Mouse (Mus musculus) cerebellum, postnatal 4 days (tissue): ENCODE data around the gene Hinfp.
"Not testable (repeated sequence)": the region's sequence is repeated elsewhere in the genome, so short reads cannot be mapped to it uniquely, and the experiment has no call there.

ENCODE experiments used
- DNase-seq, 2 experiments: peaks; one replicate each; pipeline ENCODE4 v3.0.0; 2022; ENCODE audit warnings: low spot score in 2 of 2, mixed read lengths in 1 of 2

Gene Hinfp

GRCm38 (mm10) chr9:44305466-44306079 lies at the start of gene Hinfp:
Hinfp (minus strand) TSS chr9:44305671.
- peak; percentile 86 to 96 for DNase-seq

- DNase-seq = no peak
Observed at GRCm38 (mm10) chr9:44353142-44353541, 47.7 kb upstream of the Hinfp start.

- DNase-seq = no peak
Observed at GRCm38 (mm10) chr9:44352337-44352736, 46.9 kb upstream of the Hinfp start.

- DNase-seq = no peak
Observed at GRCm38 (mm10) chr9:44351396-44351795, 45.9 kb upstream of the Hinfp start.

GRCm38 (mm10) chr9:44348546-44348945 lies 43.1 kb upstream of the Hinfp start:
- no peak for DNase-seq

- no peak for DNase-seq
Observed at GRCm38 (mm10) chr9:44347621-44348020, 42.1 kb upstream of the Hinfp start.

GRCm38 (mm10) chr9:44347166-44347565 lies 41.7 kb upstream of the Hinfp start:
- DNase-seq = no peak

- no peak for DNase-seq
Observed at GRCm38 (mm10) chr9:44345570-44346433, 40.3 kb upstream of the Hinfp start.

GRCm38 (mm10) chr9:44343781-44344421 lies 38.4 kb upstream of the Hinfp start, which contains the start of gene Hmbs:
Hmbs (minus strand) TSS chr9:44344228.
- DNase-seq = peak; percentile 61 to 82

- DNase-seq = no peak
Observed at GRCm38 (mm10) chr9:44343290-44343689, 37.8 kb upstream of the Hinfp start.

GRCm38 (mm10) chr9:44342605-44343004 lies 37.1 kb upstream of the Hinfp start:
- DNase-seq = no peak

GRCm38 (mm10) chr9:44342173-44342572 lies 36.7 kb upstream of the Hinfp start:
- no peak for DNase-seq

- DNase-seq = no peak
Observed at GRCm38 (mm10) chr9:44341487-44341886, 36.0 kb upstream of the Hinfp start.

- DNase-seq = no peak
Observed at GRCm38 (mm10) chr9:44338574-44338973, 33.1 kb upstream of the Hinfp start.

GRCm38 (mm10) chr9:44337436-44338169 lies 32.1 kb upstream of the Hinfp start:
- no peak for DNase-seq

- DNase-seq = no peak
Observed at GRCm38 (mm10) chr9:44336964-44337363, 31.5 kb upstream of the Hinfp start.

GRCm38 (mm10) chr9:44336513-44336912 lies 31.0 kb upstream of the Hinfp start:
- not testable (repeated sequence) for DNase-seq

- no peak for DNase-seq
Observed at GRCm38 (mm10) chr9:44336093-44336406, 30.6 kb upstream of the Hinfp start.

GRCm38 (mm10) chr9:44335331-44336092 lies 30.0 kb upstream of the Hinfp start:
- DNase-seq = peak in 1 of 2 experiments; percentile 55

GRCm38 (mm10) chr9:44334396-44335330 lies 29.2 kb upstream of the Hinfp start, which contains the start of gene H2afx:
H2afx (plus strand) TSS chr9:44334694.
- peak; percentile 94 to 96 for DNase-seq
